Mouse (Mus musculus) MEL (cell line): ENCODE measurements around the gene Hist1h1t.

ENCODE experiments used
- CTCF ChIP-seq, 3 experiments: IDR thresholded peaks in 2 of 3; conservative IDR thresholded peaks in 1 of 3; 2 replicates each; pipeline ENCODE4 v1.5.1; 2011 to 2012; ENCODE audit warnings: low read length in 3 of 3, low read depth in 2 of 3, mild to moderate bottlenecking in 2 of 3, improper control_type of control experiment in 1 of 3, inconsistent platforms in 1 of 3, mixed read lengths in 1 of 3, moderate library complexity in 1 of 3; ENCODE audit not compliant: control insufficient read depth in 1 of 3, insufficient read depth in 1 of 3, poor library complexity in 1 of 3, severe bottlenecking in 1 of 3
- TCF12 ChIP-seq: IDR thresholded peaks from 2 replicates; pipeline ENCODE4 v1.6.1; 2014; ENCODE audit warnings: low read depth, mild to moderate bottlenecking, inconsistent platforms, low read length, improper control_type of control experiment, moderate library complexity

GRCm38 (mm10) chr13:23687181-23687580 is 8.4 kb upstream of the Hist1h1t start:
- TF ChIP-seq TCF12 (no peak), CTCF (IDR thresholded peaks at IDR 0.05 in 2 of 3, conservative IDR thresholded peaks at IDR 0.05 in 1 of 3; ENCODE audit: control insufficient read depth in 1 of 3, insufficient read depth in 1 of 3, low read depth in 2 of 3, low read length in 3 of 3, poor library complexity in 1 of 3, severe bottlenecking in 1 of 3) (no peak)
